Mouse (Mus musculus): ENCODE data around the gene Abraxas2. TPM values are rescaled to one million over a fixed set of nuclear protein-coding genes. Genes with fewer than 3 reads are reported as not detected.
A peak's percentile ranks its signal among the peaks of the same experiment; 100 is the strongest.

Gene Abraxas2
- polyA plus RNA-seq, 1 experiment: 26.6 TPM

- peak; percentile 1 for DNase-seq (ENCODE audit: low read depth)
- no peak for TF ChIP-seq CTCF (IDR thresholded peaks at IDR 0.05; ENCODE audit: borderline replicate concordance, extremely low read depth, insufficient read depth, insufficient read length)
- no peak for TF ChIP-seq POLR2A (IDR thresholded peaks at IDR 0.05; ENCODE audit: borderline replicate concordance, extremely low read depth, insufficient read depth, insufficient read length, poor library complexity, severe bottlenecking)
Measured at GRCm38 (mm10) chr7:132921971-132922370, 62.9 kb downstream of the Abraxas2 start.

GRCm38 (mm10) chr7:132925227-132925626 lies 66.2 kb downstream of the Abraxas2 start:
- no peak for DNase-seq (ENCODE audit: low read depth)
- TF ChIP-seq CTCF (IDR thresholded peaks at IDR 0.05; ENCODE audit: borderline replicate concordance, extremely low read depth, insufficient read depth, insufficient read length) (no peak), POLR2A (IDR thresholded peaks at IDR 0.05; ENCODE audit: borderline replicate concordance, extremely low read depth, insufficient read depth, insufficient read length, poor library complexity, severe bottlenecking) (no peak)

GRCm38 (mm10) chr7:132927201-132927600 lies 68.2 kb downstream of the Abraxas2 start:
- DNase-seq (ENCODE audit: low read depth): no peak
- TF ChIP-seq POLR2A (IDR thresholded peaks at IDR 0.05; ENCODE audit: borderline replicate concordance, extremely low read depth, insufficient read depth, insufficient read length, poor library complexity, severe bottlenecking) (no peak), CTCF (IDR thresholded peaks at IDR 0.05; ENCODE audit: borderline replicate concordance, extremely low read depth, insufficient read depth, insufficient read length) (no peak)

- TF ChIP-seq CTCF (IDR thresholded peaks at IDR 0.05; ENCODE audit: borderline replicate concordance, extremely low read depth, insufficient read depth, insufficient read length): no peak; the same call in 1 of the 2 replicates
Measured at GRCm38 (mm10) chr7:132930055-132930454, 71.0 kb downstream of the Abraxas2 start.

GRCm38 (mm10) chr7:132930850-132931559 lies 72.0 kb downstream of the Abraxas2 start, which contains the start of gene Zranb1:
Gene Zranb1, plus strand, starts transcription at chr7:132931142.
- peak; percentile 99 for DNase-seq (ENCODE audit: low read depth)
- TF ChIP-seq POLR2A (IDR thresholded peaks at IDR 0.05; ENCODE audit: borderline replicate concordance, extremely low read depth, insufficient read depth, insufficient read length, poor library complexity, severe bottlenecking): peak; percentile 62
- no peak for TF ChIP-seq CTCF (IDR thresholded peaks at IDR 0.05; ENCODE audit: borderline replicate concordance, extremely low read depth, insufficient read depth, insufficient read length)

More at GRCm38 (mm10) chr7:132930055-132930454, 71.0 kb downstream of the Abraxas2 start:
- DNase-seq (ENCODE audit: low read depth): peak; percentile 5

GRCm38 (mm10) chr7:132931560-132932351 lies 72.7 kb downstream of the Abraxas2 start:
- peak; percentile 51 for DNase-seq (ENCODE audit: low read depth)
- TF ChIP-seq POLR2A (IDR thresholded peaks at IDR 0.05; ENCODE audit: borderline replicate concordance, extremely low read depth, insufficient read depth, insufficient read length, poor library complexity, severe bottlenecking) (no peak), CTCF (IDR thresholded peaks at IDR 0.05; ENCODE audit: borderline replicate concordance, extremely low read depth, insufficient read depth, insufficient read length) (no peak)

GRCm38 (mm10) chr7:132933331-132933730 lies 74.3 kb downstream of the Abraxas2 start:
- TF ChIP-seq POLR2A (IDR thresholded peaks at IDR 0.05; ENCODE audit: borderline replicate concordance, extremely low read depth, insufficient read depth, insufficient read length, poor library complexity, severe bottlenecking) (no peak), CTCF (IDR thresholded peaks at IDR 0.05; ENCODE audit: borderline replicate concordance, extremely low read depth, insufficient read depth, insufficient read length) (no peak)
- no peak for DNase-seq (ENCODE audit: low read depth)

Other genes with a start within 250 kb of the Abraxas2 start
- 27.4 and 33.8 TPM in 2 replicates for gene Lhpp, start 248.6 kb upstream of the Abraxas2 start, polyA plus RNA-seq (2012; rRNA removed)
- 14.8 and 16.1 TPM in 2 replicates for gene Fam53b, start 45.3 kb upstream of the Abraxas2 start, polyA plus RNA-seq (2012; rRNA removed)
- gene Eef1akmt2, start 6.6 kb upstream of the Abraxas2 start, polyA plus RNA-seq (2012; rRNA removed): 54.4 and 61.7 TPM in 2 replicates
- 27.1 and 31.3 TPM in 2 replicates for gene Zranb1, start 71.9 kb downstream of the Abraxas2 start, polyA plus RNA-seq (2012; rRNA removed)